Mouse (Mus musculus): ENCODE data around the gene Sowahc. TPM values are rescaled to one million over a fixed set of nuclear protein-coding genes. Genes with fewer than 3 reads are reported as not detected.

The Sowahc gene
- polyA plus RNA-seq (2017; shearing (Covaris generic)), result 0.49 TPM

DNA sequence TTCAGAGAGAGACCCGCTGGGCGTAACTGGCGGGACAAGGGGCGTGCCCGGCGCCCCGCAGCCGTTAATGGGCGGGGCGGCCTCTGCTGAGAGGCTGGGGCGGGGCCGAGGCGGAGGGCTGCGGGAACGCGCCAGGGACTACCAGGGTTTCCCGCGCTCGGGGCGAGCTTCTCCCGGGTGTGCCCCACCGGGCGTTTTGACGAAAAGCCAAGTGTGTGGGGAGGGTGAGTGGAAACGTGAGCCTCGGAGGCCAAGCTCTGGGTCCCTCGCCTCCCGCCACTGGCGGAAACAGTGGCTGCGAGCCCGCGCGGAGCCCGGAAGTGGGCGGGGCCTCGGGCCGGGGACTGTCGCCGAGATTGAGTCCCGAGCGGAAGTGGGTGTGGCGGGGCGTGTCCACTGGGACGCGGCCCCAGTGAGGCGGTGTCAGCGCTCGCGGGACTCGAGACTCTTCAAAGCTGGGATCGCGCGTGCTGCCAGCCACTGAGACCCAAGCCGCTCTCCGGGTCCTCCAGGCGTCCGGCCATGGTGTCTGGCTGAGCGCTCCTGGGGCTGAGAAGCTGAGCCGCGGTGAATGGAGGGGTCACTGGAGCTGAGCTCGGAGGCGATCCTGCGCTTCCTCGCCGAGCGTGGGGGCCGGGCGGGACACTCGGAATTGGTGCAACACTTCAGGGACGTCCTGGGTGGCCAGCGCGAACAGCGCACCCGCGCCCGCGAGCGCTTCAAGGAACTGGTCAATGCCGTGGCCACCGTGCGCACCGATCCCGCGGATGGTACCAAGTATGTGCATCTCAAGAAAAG, at the start of gene Sowahc, which contains the start of gene Sept10:
TSS of gene Sowahc (plus strand) at position 481 of the 798 bp plus-strand sequence.
TSS of gene Sept10 (minus strand) at position 375 of the 798 bp plus-strand sequence.

Other genes starting within 250 kb of the Sowahc start
- gene Sept10, start 106 bp upstream of the Sowahc start, polyA plus RNA-seq (2017; shearing (Covaris generic)), result 0.33 TPM
- 82.2 TPM for gene P4ha1, start 101.3 kb downstream of the Sowahc start, polyA plus RNA-seq (2017; shearing (Covaris generic))
- 97.4 TPM for gene Gm10273, start 173.7 kb downstream of the Sowahc start, polyA plus RNA-seq (2017; shearing (Covaris generic))
- gene Pla2g12b, start 181.7 kb downstream of the Sowahc start, polyA plus RNA-seq (2017; shearing (Covaris generic)), result not detected
- gene Oit3, start 219.8 kb downstream of the Sowahc start, polyA plus RNA-seq (2017; shearing (Covaris generic)), result not detected

Data from inflammation-experienced regulatory T-cells, adult 16 weeks (primary cell).